Mouse (Mus musculus) embryonic facial prominence, embryonic 15.5 days (tissue): ENCODE data around the gene Nudt11. TPM values are rescaled to one million over a fixed set of nuclear protein-coding genes. Genes with fewer than 3 reads are reported as not detected.
"Not testable (repeated sequence)": the region's sequence is repeated elsewhere in the genome, so short reads cannot be mapped to it uniquely, and the experiment has no call there.

ENCODE experiments used
- ATAC-seq: fragments of 200-750 bp; cut with Nextera tagmentation; 2 replicates; pipeline ENCODE4 v1.8.0; 2017; ENCODE audit warnings: low read depth, moderate TSS enrichment; ENCODE audit not compliant: insufficient number of reproducible peaks, low FRiP score, low TSS enrichment
- H3K27ac ChIP-seq: fragments of 300-500 bp; sonication (generic); replicated peaks from 2 replicates; pipeline ENCODE4 v1.5.1; 2015; ENCODE audit warnings: mild to moderate bottlenecking, inconsistent platforms
- H3K27me3 ChIP-seq: fragments of 300-500 bp; sonication (generic); 2 replicates; pipeline ENCODE4 v1.6.1; 2015; ENCODE audit warnings: inconsistent platforms
- H3K36me3 ChIP-seq: fragments of 300-500 bp; sonication (generic); 2 replicates; pipeline ENCODE4 v1.6.1; 2015; ENCODE audit warnings: mild to moderate bottlenecking, inconsistent platforms
- H3K4me1 ChIP-seq: fragments of 300-500 bp; sonication (generic); 2 replicates; pipeline ENCODE4 v1.6.1; 2015; ENCODE audit warnings: inconsistent platforms
- H3K4me2 ChIP-seq: fragments of 300-500 bp; sonication (generic); replicated peaks from 2 replicates; pipeline ENCODE4 v1.6.1; 2015; ENCODE audit warnings: mild to moderate bottlenecking, inconsistent platforms
- H3K4me3 ChIP-seq: fragments of 300-500 bp; sonication (generic); replicated peaks from 2 replicates; pipeline ENCODE4 v1.5.1; 2015; ENCODE audit warnings: mild to moderate bottlenecking, inconsistent platforms
- H3K9ac ChIP-seq: fragments of 300-500 bp; sonication (generic); 2 replicates; pipeline ENCODE4 v1.6.1; 2015; ENCODE audit warnings: inconsistent platforms
- H3K9me3 ChIP-seq: fragments of 300-500 bp; sonication (generic); replicated peaks from 2 replicates; pipeline ENCODE4 v1.6.1; 2016; ENCODE audit warnings: inconsistent platforms
- WGBS: fragments of 180-500 bp; shearing (Covaris S2); methylation state at CpG from one replicate; pipeline ENCODE4 v1.1.7; 2015; 5-methylcytosine and 5-hydroxymethylcytosine counted together
- microRNA-seq: library from miRNA; unstranded; fragments of <30 nt; microRNA quantifications from one replicate; pipeline ENCODE4, GENCODE M21; 2016; ENCODE audit warnings: borderline number of aligned reads
- polyA plus RNA-seq: library from polyadenylated mRNA; unstranded; fragments of >200 nt; fragmentation: Nextera tagmentation; extraction: Ambion mirVana; gene quantifications from 2 replicates; pipeline ENCODE4 v1.2.1, GENCODE M21; 2015

Gene Nudt11
- polyA plus RNA-seq: 2.7 and 4.3 TPM in 2 replicates

DNA sequence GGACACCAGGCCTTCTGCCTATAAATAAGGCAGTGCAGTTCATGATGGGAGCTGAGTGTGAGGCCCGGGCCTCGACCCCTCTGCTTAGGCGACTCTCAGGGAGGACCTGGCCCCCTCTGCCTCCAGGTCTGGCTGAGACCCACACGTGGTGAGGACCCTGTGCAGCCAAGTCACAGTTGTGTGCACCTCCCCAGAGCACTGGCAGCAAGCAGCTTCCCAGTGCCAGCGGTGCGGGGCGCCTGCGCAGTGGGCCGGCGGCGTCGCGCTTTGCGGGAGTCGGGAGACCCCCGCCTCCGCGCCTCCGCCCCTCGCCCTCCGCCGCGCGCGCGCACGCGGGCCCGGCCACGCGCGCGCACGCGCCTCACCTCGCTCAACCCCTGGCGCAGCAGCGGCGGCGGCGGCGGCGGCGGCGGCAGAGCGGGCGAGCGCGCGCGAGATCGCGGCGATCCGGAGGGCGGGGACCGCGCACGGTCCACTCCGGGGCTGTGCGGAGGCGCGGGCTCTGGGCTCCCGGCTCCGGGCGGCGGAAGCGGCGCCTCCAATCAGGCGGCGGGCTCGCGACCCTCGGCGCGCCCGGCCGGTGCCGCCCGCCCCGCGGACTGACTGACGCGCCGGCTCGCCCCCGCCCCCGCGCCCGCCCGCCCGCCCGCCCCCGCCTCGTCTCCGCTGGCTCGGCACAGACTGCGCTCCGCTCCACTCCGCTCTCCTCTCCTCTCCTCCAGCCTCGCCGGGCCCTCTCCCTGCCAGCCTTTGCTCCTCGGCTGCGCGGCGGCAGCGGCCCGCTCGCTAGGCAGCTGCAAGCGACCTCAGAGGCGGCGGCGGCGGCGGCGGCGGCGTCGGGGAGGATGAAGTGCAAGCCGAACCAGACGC is at the start of gene Nudt11:
Gene Nudt11, plus strand, starts transcription at position 388 of the 870 bp plus-strand sequence.
- H3K27me3 ChIP-seq, H3K4me1 ChIP-seq, H3K27ac ChIP-seq, H3K9me3 ChIP-seq, H3K9ac ChIP-seq, H3K36me3 ChIP-seq: not testable (repeated sequence)
- H3K4me3 ChIP-seq: peak within 1 kb of the TSS; percentile 34
- ATAC-seq: peak; percentile 88
- WGBS: no CpG with 5 or more reads among the region's 121 CpGs
- peak within 1 kb of the TSS; percentile 40 for H3K4me2 ChIP-seq

DNA sequence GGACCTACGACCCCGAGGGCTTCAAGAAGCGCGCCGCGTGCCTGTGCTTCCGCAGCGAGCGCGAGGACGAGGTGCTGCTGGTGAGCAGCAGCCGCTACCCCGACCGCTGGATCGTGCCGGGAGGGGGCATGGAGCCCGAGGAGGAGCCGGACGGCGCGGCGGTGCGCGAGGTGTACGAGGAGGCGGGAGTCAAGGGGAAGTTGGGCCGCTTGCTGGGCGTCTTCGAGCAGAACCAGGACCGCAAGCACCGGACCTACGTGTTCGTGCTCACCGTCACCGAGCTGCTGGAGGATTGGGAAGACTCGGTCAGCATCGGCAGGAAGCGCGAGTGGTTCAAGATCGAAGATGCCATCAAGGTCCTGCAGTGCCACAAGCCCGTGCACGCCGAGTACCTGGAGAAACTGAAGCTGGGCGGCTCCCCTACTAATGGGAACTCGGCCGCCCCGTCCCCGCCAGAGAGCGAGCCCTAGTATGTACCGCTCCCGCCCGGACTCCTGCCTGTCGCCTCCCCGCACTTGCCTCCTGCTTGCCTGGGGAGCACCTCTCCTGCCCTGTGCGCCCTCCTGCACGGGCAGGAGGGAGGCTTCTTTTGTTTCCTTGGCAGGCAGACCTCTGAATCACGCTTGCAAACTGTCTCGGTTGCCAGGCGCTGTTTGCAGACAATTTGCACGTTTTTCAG is 822 bp downstream of the Nudt11 start:
- H3K9ac ChIP-seq, H3K27me3 ChIP-seq, H3K36me3 ChIP-seq, H3K9me3 ChIP-seq, H3K27ac ChIP-seq, H3K4me1 ChIP-seq: not testable (repeated sequence)
- Histone ChIP-seq H3K4me3 (peak overlapping the region; percentile 34), H3K4me2 (peak overlapping the region; percentile 40)
- ATAC-seq: peak; percentile 80
- 13% methylated on average over 10 of the region's 60 CpGs for WGBS

DNA sequence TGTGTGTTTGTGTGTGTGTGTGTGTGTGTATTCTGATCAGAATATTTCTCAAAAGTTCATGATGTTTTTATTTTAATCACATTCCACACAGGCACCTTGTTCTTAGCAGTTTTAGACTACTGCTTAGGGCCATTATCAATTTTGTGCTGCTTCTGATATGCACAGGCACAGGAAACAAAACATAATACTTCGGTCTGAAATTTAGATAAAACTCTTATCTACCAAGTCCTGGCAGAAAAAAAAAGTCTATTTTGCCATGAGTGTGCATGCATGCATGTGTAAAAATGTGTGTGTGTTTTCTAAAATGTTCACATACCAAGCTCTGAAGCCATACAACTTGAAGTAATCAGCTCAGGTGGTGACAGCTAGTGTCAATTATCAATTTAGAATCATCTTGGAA is 14.3 kb downstream of the Nudt11 start:
- no peak overlapping the region for H3K4me2 ChIP-seq
- 89% methylated on average over 1 of the region's 1 CpGs for WGBS
- H3K4me1 ChIP-seq: no peaks in the 10 kb centered on the region
- H3K9me3 ChIP-seq: no peaks in the 10 kb centered on the region
- H3K27ac ChIP-seq: no peak overlapping the region
- no peak overlapping the region for H3K4me3 ChIP-seq
- no peaks in the 10 kb centered on the region for H3K27me3 ChIP-seq
- ATAC-seq: no peak
- no peaks in the 10 kb centered on the region for H3K36me3 ChIP-seq
- no peak overlapping the region for H3K9ac ChIP-seq

DNA sequence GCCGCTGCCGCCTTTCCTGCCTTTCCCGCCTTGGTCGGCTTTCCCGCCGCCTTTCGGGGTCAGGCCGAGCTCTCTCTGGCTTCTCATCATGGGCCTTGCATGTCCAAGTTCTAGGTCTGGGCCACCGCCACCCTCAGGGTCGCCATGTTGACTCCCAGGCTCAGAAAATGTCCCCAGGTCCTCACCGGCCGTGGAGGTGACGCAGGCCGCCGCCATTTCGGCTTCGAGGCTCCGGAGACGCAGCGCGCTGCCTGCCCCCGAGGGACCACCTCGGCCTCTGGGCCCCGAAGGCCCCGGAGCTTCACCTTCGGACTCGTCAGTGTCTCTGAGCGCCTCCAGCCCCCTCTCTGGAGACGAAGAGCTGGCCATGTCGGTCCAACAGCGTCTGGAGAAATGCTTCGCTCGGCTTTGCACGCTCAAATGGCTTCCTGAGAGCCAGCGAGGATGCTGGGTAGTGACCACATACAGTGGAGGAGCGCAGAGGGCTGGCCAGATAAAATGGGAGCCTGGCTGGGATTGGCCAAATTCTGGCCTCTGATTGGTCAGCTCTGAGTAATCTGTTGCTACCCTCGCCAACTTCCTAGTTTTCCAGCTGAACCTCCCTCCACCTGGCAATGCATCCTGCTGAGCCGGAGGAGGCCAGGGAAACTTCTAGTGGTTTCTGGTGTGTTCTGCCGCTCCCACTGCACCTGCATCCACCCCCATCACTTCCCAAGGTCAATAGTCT is 35.9 kb downstream of the Nudt11 start, which contains the start of gene AU022751:
Gene AU022751, minus strand, starts transcription at position 466 of the 727 bp plus-strand sequence.
- no peaks in the 10 kb centered on the region for H3K9me3 ChIP-seq
- H3K4me3 ChIP-seq: no peak within 1 kb of the TSS
- no peaks in the 10 kb centered on the region for H3K36me3 ChIP-seq
- no peaks in the 10 kb centered on the region for H3K4me1 ChIP-seq
- no peaks in the 10 kb centered on the region for H3K27me3 ChIP-seq
- H3K9ac ChIP-seq: no peak within 1 kb of the TSS
- 93% methylated on average over 39 of the region's 39 CpGs for WGBS
- H3K27ac ChIP-seq: no peak within 1 kb of the TSS
- no peak for ATAC-seq
- H3K4me2 ChIP-seq: no peak within 1 kb of the TSS

DNA sequence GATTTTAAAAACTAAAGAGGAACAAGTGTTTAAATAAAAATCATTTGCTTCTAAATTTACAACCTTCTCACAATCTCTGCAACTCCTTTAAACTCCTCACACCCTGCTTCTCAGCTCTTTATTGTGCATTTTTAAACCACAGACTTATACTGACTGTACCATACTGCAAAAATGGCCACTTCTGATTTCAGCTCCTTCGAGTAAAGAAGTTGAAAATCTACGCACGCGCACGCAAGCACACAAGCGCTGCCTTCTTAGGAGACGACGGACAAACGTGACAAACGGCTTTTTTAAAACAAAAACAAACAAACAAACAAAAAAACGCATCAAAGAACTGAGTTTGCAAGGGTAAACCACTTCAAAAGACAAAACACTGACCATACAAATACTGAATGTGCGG is 44.3 kb downstream of the Nudt11 start:
- WGBS: 29% methylated on average over 12 of the region's 12 CpGs
- peak overlapping the region; percentile 28; the same call in 1 of the 2 replicates for H3K4me3 ChIP-seq

DNA sequence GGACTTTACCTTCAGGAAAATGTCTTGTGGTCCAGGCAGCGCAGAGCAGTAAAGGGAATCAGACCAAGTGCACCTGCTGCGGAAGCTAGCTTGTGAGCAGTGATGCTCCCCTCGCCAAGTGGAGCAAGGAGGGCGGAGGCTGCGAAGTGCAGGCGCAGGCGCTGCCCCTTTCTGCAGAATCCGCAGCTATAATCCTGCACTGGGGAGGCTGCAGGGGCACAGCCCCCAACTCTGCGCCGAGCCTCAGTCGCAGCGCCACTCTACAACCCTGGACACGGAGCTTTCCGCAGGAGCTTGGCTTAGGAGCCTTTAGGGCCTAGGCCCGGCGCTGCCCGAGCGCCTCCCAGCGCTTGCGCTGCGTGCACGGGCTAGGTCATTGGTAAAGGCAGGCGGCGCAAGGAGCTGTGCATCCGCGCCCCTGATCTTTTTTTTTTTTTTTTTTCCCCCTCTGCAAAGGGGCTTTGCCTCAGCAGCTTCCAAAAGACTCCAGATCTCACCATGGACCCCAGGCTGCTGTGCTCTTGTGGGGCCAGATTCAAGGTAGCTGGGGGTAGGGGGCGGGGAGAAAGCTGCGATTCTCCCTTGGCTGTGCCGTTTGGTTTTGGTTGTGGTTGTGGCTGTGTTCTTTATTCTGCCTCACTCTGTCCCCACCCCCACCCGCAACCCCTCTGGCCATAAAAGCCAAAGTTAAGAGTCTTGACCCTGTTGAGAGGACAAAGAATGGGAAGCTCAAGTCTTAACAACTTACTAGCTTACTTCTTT is 44.9 kb downstream of the Nudt11 start:
- 13% methylated on average over 30 of the region's 30 CpGs for WGBS
- H3K4me1 ChIP-seq: no peaks in the 10 kb centered on the region
- H3K27me3 ChIP-seq: peaks cover 4% of the 10 kb centered on the region; the same call in 1 of the 2 replicates
- H3K27ac ChIP-seq: no peak overlapping the region
- H3K9ac ChIP-seq: no peak overlapping the region
- ATAC-seq: no peak; the same call in 1 of the 2 replicates
- peak overlapping the region; percentile 28 for H3K4me3 ChIP-seq
- no peaks in the 10 kb centered on the region for H3K36me3 ChIP-seq
- peak overlapping the region; percentile 49 for H3K4me2 ChIP-seq
- no peaks in the 10 kb centered on the region for H3K9me3 ChIP-seq

More for the DNA sequence above, 44.3 kb downstream of the Nudt11 start:
- no peak for ATAC-seq
- H3K36me3 ChIP-seq: no peaks in the 10 kb centered on the region
- no peak overlapping the region for H3K27ac ChIP-seq
- H3K4me1 ChIP-seq: no peaks in the 10 kb centered on the region
- peaks cover 4% of the 10 kb centered on the region; the same call in 1 of the 2 replicates for H3K27me3 ChIP-seq
- H3K9ac ChIP-seq: no peak overlapping the region
- peak overlapping the region; percentile 49 for H3K4me2 ChIP-seq
- H3K9me3 ChIP-seq: no peaks in the 10 kb centered on the region

Small RNA genes within 50 kb of the gene (microRNA-seq; reads per million reads assigned to microRNA genes)
- gene Gm27360: not detected

Other genes starting within 250 kb of the Nudt11 start
- gene AU022751, start 36.0 kb downstream of the Nudt11 start, polyA plus RNA-seq: not detected in 2 replicates
- gene Nudt10, start 125.6 kb downstream of the Nudt11 start, polyA plus RNA-seq: 4.9 and 5.0 TPM in 2 replicates